Mouse (Mus musculus) liver, embryonic 15.5 days (tissue): ENCODE data around the gene Cox7a1. TPM values are rescaled to one million over a fixed set of nuclear protein-coding genes. Genes with fewer than 3 reads are reported as not detected.
"Not testable (repeated sequence)": the region's sequence is repeated elsewhere in the genome, so short reads cannot be mapped to it uniquely, and the experiment has no call there.

Experiments
- ATAC-seq: fragments of 200-750 bp; cut with Nextera tagmentation; 2 replicates; pipeline ENCODE4 v1.8.0; 2017; ENCODE audit warnings: moderate number of reproducible peaks, mild to moderate bottlenecking, moderate library complexity; ENCODE audit not compliant: insufficient read depth
- H3K27ac ChIP-seq: fragments of 300-500 bp; sonication (generic); replicated peaks from 2 replicates; pipeline ENCODE4 v1.5.1; 2015; ENCODE audit warnings: mild to moderate bottlenecking, inconsistent platforms
- H3K27me3 ChIP-seq: fragments of 300-500 bp; sonication (generic); 2 replicates; pipeline ENCODE4 v1.6.1; 2015; ENCODE audit warnings: mild to moderate bottlenecking, inconsistent platforms
- H3K36me3 ChIP-seq: fragments of 300-500 bp; sonication (generic); replicated peaks from 2 replicates; pipeline ENCODE4 v1.6.1; 2015; ENCODE audit warnings: moderate library complexity, mild to moderate bottlenecking, inconsistent platforms
- H3K4me1 ChIP-seq: fragments of 300-500 bp; sonication (generic); replicated peaks from 2 replicates; pipeline ENCODE4 v1.6.1; 2015; ENCODE audit warnings: inconsistent platforms
- H3K4me2 ChIP-seq: fragments of 300-500 bp; sonication (generic); 2 replicates; pipeline ENCODE4 v1.6.1; 2015; ENCODE audit warnings: moderate library complexity, mild to moderate bottlenecking, inconsistent platforms
- H3K4me3 ChIP-seq: fragments of 300-500 bp; sonication (generic); replicated peaks from 2 replicates; pipeline ENCODE4 v1.5.1; 2015; ENCODE audit warnings: mild to moderate bottlenecking, inconsistent platforms
- H3K9ac ChIP-seq: fragments of 300-500 bp; sonication (generic); 2 replicates; pipeline ENCODE4 v1.6.1; 2015; ENCODE audit warnings: moderate library complexity, mild to moderate bottlenecking, inconsistent platforms
- H3K9me3 ChIP-seq: fragments of 300-500 bp; sonication (generic); replicated peaks from 2 replicates; pipeline ENCODE4 v1.6.1; 2016; ENCODE audit warnings: inconsistent platforms
- WGBS: fragments of 180-500 bp; shearing (Covaris S2); methylation state at CpG from one replicate; pipeline ENCODE4 v1.1.7; 2015; ENCODE audit warnings: mixed read lengths; ENCODE audit not compliant: insufficient replicate concordance; 5-methylcytosine and 5-hydroxymethylcytosine counted together
- polyA plus RNA-seq: library from polyadenylated mRNA; unstranded; fragments of >200 nt; fragmentation: Nextera tagmentation; extraction: Ambion mirVana; gene quantifications from 2 replicates; pipeline ENCODE4 v1.2.1, GENCODE M21; 2015

Gene Cox7a1
- polyA plus RNA-seq, 1 experiment from 2014 or later = 7.7 TPM

DNA sequence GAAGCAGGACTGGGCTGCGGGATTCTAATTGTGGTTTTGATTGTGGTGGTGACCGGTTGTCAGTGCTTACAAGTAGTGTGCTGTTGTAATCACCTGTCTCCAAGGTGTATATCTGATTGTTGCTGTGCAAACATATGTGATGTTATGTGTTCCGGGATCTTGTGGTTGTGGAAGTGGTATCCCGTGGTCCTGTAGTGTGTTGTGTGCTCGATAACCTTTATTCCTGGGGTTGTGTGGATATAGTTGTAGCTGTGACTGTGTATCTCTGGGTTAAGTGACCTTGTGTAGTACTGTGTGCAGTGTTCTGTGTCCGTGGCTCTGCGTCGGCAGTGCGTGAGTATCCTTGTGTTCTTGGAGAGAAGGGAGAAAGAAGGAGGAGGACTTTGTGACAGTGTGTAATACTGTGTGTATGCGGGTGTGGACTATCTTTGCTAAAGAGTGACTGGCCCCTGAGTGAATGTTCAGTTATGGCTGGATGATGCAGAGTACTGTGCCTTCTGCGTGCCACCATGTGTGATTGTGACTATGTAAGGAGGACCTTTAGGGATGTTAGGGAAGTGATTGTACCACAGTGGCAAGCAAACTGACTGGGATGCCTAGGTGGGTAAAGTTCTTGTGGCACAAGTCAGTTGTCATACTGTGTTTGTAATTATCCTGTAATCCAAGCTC lies 13.5 kb upstream of the Cox7a1 start:
- Histone ChIP-seq H3K27ac (peak overlapping the region; percentile 87), H3K4me3 (peak overlapping the region; percentile 90), H3K9ac (peak overlapping the region; percentile 90), H3K4me2 (peak overlapping the region; percentile 87), H3K36me3 (peaks cover 19% of the 10 kb centered on the region), H3K27me3 (no peaks in the 10 kb centered on the region), H3K4me1 (peaks cover 30% of the 10 kb centered on the region), H3K9me3 (no peaks in the 10 kb centered on the region)
- ATAC-seq = no peak
- WGBS = 23% methylated on average over 11 of the region's 11 CpGs

DNA sequence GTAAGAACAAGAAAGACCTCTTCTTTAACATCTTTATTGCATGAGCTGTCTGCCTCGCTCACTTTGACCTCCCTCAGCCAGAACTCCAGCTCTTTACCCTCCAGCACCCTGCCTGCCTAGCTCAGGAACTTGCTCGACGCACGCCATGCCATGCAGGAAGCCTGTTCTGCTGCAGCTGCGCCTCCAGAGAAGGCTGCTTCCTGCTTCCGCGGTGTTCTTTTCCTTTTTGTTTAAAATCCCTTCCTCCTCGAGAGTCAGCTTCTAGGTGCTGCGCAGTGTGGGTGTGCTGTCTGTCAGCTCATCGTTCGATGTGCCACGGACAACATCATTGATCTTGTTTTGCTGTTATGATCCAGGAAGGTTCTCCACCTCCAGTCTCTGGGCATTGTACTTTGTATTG lies 7.5 kb upstream of the Cox7a1 start:
- no peaks in the 10 kb centered on the region for H3K27me3 ChIP-seq
- H3K4me2 ChIP-seq = no peak overlapping the region
- H3K9me3 ChIP-seq = no peaks in the 10 kb centered on the region
- no peak overlapping the region for H3K27ac ChIP-seq
- H3K4me3 ChIP-seq = no peak overlapping the region
- H3K36me3 ChIP-seq = peaks cover 9% of the 10 kb centered on the region
- ATAC-seq = no peak
- H3K4me1 ChIP-seq = no peaks in the 10 kb centered on the region
- WGBS = 44% methylated on average over 12 of the region's 12 CpGs
- H3K9ac ChIP-seq = no peak overlapping the region

DNA sequence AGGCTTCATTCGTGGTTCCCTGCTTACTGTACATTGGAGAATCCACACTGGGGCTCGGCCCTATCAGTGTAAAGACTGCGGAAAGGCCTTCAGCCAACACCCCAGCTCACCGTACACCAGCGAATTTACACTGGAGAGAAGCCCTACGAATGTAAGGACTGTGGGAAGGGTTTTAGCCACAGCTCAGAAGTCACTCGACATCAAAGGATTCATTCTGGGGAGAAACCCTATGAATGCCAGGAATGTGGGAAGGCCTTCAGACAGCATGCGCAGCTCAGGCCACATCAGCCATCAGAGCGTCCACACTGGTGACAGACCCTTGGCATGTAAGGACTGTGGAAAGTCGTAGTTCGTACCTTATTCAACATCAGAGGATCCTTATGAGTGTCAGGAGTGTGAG lies 5.7 kb upstream of the Cox7a1 start:
- H3K9me3 ChIP-seq = no peaks in the 10 kb centered on the region
- H3K4me1 ChIP-seq = no peaks in the 10 kb centered on the region
- H3K27me3 ChIP-seq = no peaks in the 10 kb centered on the region
- H3K36me3 ChIP-seq = peaks cover 9% of the 10 kb centered on the region
- ATAC-seq = no peak
- H3K27ac ChIP-seq = no peak overlapping the region
- H3K4me2 ChIP-seq = no peak overlapping the region
- no peak overlapping the region for H3K4me3 ChIP-seq
- WGBS = 76% methylated on average over 11 of the region's 11 CpGs
- no peak overlapping the region for H3K9ac ChIP-seq

DNA sequence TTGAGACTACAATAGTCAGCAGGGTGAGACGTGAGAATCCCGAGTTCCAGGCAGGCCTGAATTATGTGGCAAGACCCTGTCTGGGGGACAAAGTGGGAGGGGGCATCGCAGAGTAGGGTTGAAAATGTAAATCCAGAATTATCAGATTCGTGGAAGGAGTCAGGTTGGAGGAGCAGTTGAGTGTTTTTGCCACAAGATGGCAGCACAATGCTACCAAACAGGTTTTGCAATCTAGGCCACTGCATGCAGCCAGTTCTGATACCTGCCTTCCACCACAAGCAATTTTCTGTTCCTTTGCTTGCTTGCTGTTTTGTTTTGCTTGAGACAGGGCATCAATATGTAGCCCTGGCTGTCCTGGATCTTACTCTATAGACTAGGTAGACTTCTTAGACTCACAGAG lies 2.6 kb upstream of the Cox7a1 start:
- 1% methylated on average over 4 of the region's 4 CpGs for WGBS
- Histone ChIP-seq H3K4me2 (no peak overlapping the region), H3K4me1 (peaks cover 17% of the 10 kb centered on the region), H3K36me3 (peaks cover 21% of the 10 kb centered on the region), H3K27ac (no peak overlapping the region), H3K27me3 (no peaks in the 10 kb centered on the region), H3K9me3 (no peaks in the 10 kb centered on the region), H3K9ac (no peak overlapping the region), H3K4me3 (no peak overlapping the region)
- no peak for ATAC-seq

DNA sequence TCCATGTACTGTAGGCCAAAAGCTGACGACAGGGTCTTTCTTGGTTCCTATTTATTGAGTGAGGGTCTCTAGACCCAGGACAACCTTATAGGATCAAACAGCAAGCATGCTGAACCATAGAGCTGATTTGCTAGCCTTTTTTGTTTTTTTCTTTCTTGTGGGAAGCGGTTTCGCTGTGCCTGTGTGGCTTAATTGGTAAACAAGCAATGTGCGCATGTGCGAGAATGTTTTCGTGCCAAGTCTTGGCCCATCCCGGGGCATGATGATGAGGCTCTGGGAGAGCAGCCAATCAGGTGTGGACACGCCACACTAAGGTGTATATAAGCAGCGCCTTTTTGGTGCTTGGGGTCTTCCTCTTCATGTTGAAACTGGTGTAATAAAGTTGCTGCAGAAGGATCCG lies 2.0 kb upstream of the Cox7a1 start:
- H3K36me3 ChIP-seq = peaks cover 27% of the 10 kb centered on the region
- H3K4me1 ChIP-seq = peaks cover 17% of the 10 kb centered on the region
- H3K4me3 ChIP-seq, ATAC-seq, H3K27ac ChIP-seq, H3K9ac ChIP-seq, H3K9me3 ChIP-seq, H3K4me2 ChIP-seq, H3K27me3 ChIP-seq: not testable (repeated sequence)
- 81% methylated on average over 10 of the region's 10 CpGs for WGBS

DNA sequence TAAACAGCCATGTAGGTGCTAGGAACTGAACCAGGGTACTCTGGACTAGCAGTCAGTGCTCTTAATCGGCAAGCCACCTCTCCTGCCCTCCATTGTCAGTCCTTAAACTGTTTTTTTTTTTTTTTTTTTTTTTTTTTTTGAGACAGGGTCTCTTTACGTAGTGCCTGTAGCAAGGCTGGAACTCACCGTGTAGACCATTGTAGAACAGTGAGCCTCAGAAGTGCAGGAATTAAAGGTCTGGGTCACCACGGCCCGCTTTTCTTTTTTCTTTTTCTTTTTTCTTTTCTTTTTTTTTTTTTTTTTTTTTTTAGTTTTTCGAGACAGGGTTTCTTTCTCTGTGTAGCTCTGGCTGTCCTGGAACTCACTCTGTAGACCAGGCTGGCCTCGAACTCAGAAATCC lies 755 bp upstream of the Cox7a1 start:
- Histone ChIP-seq H3K4me1 (peaks cover 17% of the 10 kb centered on the region), H3K36me3 (peaks cover 33% of the 10 kb centered on the region), H3K4me2 (peak overlapping the region; percentile 66)
- not testable (repeated sequence) for ATAC-seq, H3K9me3 ChIP-seq, H3K4me3 ChIP-seq, H3K9ac ChIP-seq, H3K27ac ChIP-seq, H3K27me3 ChIP-seq
- WGBS = 68% methylated on average over 7 of the region's 7 CpGs

DNA sequence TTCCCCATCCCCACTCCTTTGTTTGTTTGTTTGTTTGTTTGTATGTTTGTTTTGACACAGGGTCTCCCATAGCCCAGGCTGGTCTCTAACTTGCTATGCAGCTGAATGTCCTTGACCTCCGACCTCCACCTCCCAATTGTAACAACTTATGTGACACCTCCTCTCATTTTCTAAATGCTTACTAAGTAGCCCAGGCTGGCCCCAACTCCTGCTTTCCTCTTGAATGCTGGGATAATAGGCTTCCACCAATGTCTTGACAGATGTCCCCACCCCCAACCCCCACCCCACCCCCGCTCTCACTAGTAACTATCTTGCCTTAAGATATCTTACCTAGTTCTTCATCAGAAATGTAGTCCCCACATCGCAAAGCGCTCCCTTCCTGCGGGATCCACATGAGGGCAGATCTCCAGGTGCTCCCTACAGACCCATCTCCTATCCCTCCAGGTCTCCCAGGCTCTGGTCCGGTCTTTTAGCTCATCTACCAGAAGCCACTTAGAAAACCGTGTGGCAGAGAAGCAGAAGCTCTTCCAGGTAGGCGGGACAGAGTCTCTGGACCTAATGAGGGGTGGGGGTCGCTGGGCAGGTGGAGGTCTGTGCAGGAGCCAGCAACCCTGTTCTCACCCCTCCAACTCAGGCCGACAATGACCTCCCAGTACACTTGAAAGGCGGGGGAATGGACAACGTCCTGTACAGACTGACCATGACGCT lies 851 bp downstream of the Cox7a1 start:
- no peak for ATAC-seq
- no peaks in the 10 kb centered on the region for H3K9me3 ChIP-seq
- H3K4me3 ChIP-seq = no peak overlapping the region
- H3K36me3 ChIP-seq = peaks cover 45% of the 10 kb centered on the region
- peaks cover 17% of the 10 kb centered on the region for H3K4me1 ChIP-seq
- H3K27ac ChIP-seq = no peak overlapping the region
- WGBS = 74% methylated on average over 13 of the region's 13 CpGs
- peak overlapping the region; percentile 66; the same call in 1 of the 2 replicates for H3K4me2 ChIP-seq
- no peak overlapping the region for H3K9ac ChIP-seq
- no peaks in the 10 kb centered on the region for H3K27me3 ChIP-seq

DNA sequence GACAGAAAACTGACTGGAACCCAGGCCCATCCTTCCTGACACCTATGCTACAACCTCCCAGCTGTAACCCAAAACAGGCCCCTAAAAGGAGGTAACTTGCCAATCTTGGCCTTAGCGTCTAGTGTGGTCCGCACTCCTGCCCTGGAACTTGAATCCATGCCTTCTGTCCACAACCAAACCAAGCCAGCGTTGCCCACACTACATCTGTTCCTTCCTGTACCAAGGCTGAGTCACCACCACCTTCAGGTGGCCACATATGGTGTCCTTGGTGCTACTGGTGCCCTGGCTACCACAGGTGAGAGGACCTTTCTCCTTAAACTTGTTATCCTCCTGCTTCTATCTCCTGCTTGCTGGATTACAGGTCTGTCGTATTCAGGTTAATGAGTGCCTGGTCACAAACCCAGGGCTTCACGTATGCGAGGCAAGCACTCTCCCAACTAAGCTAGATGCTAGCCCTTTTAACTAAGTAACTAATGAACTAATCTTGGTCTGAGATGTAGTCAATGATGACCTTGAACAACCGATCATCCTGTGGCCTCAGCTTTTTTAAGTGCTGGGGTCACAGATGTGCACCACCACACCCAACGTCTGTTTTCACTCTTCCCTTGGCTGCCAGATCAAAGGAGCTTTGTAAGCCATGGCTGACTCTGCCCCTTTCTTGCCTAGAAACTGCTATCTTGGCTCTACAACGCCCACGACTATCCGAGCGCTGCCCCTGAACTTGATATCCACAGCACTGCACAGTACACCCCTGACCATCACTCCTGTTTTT lies 4.6 kb downstream of the Cox7a1 start:
- Histone ChIP-seq H3K9ac (no peak overlapping the region), H3K4me3 (no peak overlapping the region), H3K4me2 (no peak overlapping the region), H3K9me3 (no peaks in the 10 kb centered on the region), H3K27ac (no peak overlapping the region), H3K36me3 (peaks cover 75% of the 10 kb centered on the region), H3K27me3 (no peaks in the 10 kb centered on the region), H3K4me1 (peaks cover 24% of the 10 kb centered on the region)
- 76% methylated on average over 12 of the region's 12 CpGs for WGBS
- no peak for ATAC-seq

DNA sequence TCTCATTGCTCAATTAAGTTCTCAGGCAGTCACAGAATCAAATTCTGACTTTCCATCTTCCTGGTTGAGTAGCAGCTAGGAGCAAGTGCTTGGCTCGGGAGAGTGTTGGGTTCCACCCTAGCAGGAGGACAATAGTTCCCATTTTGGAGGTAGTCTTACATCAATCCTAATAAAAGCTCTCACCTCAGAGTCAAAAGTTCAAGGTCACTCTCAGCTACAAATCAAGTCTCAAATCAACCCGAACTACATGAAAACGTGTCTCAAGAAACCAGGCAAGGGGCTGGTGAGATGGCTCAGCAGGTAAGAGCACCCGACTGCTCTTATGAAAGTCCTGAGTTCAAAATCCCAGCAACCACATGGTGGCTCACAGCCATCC lies 5.2 kb downstream of the Cox7a1 start:
- Histone ChIP-seq H3K4me1 (peaks cover 24% of the 10 kb centered on the region), H3K9ac (no peak overlapping the region), H3K36me3 (peaks cover 75% of the 10 kb centered on the region), H3K4me3 (no peak overlapping the region), H3K27me3 (no peaks in the 10 kb centered on the region), H3K27ac (no peak overlapping the region), H3K4me2 (no peak overlapping the region), H3K9me3 (no peaks in the 10 kb centered on the region)
- WGBS = 71% methylated on average over 4 of the region's 4 CpGs
- no peak for ATAC-seq

DNA sequence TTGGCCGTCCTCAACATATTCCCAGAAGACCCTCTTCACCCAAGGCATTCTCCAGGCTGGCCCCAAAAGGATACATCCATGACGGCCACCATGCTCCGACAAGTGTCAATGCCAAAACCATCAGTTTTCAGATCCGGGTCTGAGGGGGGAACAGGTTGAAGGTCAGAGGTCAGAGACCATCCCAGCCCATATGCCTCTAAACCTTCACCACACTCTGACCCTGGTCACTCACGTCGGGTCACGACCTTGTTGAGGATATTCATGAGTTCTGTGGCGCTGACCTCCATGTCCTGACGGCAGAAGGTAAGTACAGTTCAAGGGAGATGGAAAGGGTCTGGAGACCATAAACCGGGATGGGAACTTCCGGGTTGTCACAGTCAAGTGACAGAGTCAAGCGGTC lies 8.1 kb downstream of the Cox7a1 start:
- no peaks in the 10 kb centered on the region for H3K27me3 ChIP-seq
- H3K36me3 ChIP-seq = peaks cover 56% of the 10 kb centered on the region
- no peaks in the 10 kb centered on the region for H3K9me3 ChIP-seq
- no peak overlapping the region for H3K27ac ChIP-seq
- 84% methylated on average over 12 of the region's 12 CpGs for WGBS
- no peak overlapping the region for H3K9ac ChIP-seq
- no peak overlapping the region for H3K4me2 ChIP-seq
- H3K4me3 ChIP-seq = no peak overlapping the region
- peaks cover 37% of the 10 kb centered on the region for H3K4me1 ChIP-seq
- no peak for ATAC-seq

DNA sequence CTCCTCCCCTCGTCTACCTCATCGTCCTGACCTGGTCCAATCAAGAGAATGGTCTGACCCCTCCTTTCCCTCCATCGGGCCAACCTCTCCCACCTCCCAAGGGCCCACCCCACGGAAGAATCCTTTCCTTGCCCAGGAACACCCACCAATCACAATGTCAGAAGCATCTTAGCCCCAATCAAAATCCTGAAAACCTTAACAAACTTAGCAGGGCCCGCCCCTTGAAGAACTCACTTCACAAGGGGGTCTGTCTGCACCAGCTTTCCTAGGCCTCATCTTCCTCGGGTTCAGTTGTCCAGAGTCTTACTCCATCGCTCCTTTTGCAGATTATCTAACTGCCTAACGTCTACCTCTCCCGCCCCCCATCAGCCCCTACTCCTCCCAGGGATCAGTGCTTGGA lies 9.1 kb downstream of the Cox7a1 start:
- Histone ChIP-seq H3K27me3 (no peaks in the 10 kb centered on the region), H3K9ac (peak overlapping the region; percentile 85), H3K4me3 (peak overlapping the region; percentile 79), H3K4me1 (peaks cover 38% of the 10 kb centered on the region), H3K9me3 (no peaks in the 10 kb centered on the region), H3K4me2 (peak overlapping the region; percentile 88), H3K36me3 (peaks cover 46% of the 10 kb centered on the region), H3K27ac (peak overlapping the region; percentile 87)
- WGBS = 54% methylated on average over 9 of the region's 9 CpGs
- no peak for ATAC-seq
